Mouse (Mus musculus): Measurements from ENCODE around the gene E030030I06Rik.
"Not testable (repeated sequence)": the region's sequence is repeated elsewhere in the genome, so short reads cannot be mapped to it uniquely, and the experiment has no call there.

The E030030I06Rik gene

GRCm38 (mm10) chr10:22149073-22149690 lies at the start of gene E030030I06Rik:
TSS of gene E030030I06Rik (minus strand) at chr10:22149270.
- DNase-seq (ENCODE audit: low spot score in 2 of 2) = peak in 1 of 2 experiments; percentile 64

GRCm38 (mm10) chr10:22191035-22191434 lies 42.0 kb upstream of the E030030I06Rik start:
- DNase-seq (ENCODE audit: low spot score in 2 of 2) = not testable (repeated sequence)

GRCm38 (mm10) chr10:22176515-22176914 lies 27.4 kb upstream of the E030030I06Rik start:
- not testable (repeated sequence) for DNase-seq (ENCODE audit: low spot score in 2 of 2)

GRCm38 (mm10) chr10:22174190-22174487 lies 25.1 kb upstream of the E030030I06Rik start:
- DNase-seq (ENCODE audit: low spot score in 2 of 2) = not testable (repeated sequence)

- not testable (repeated sequence) for DNase-seq (ENCODE audit: low spot score in 2 of 2)
Measured at GRCm38 (mm10) chr10:22173335-22174189, 24.5 kb upstream of the E030030I06Rik start.

- not testable (repeated sequence) for DNase-seq (ENCODE audit: low spot score in 2 of 2)
Measured at GRCm38 (mm10) chr10:22172431-22173334, 23.6 kb upstream of the E030030I06Rik start.

- not testable (repeated sequence) for DNase-seq (ENCODE audit: low spot score in 2 of 2)
Measured at GRCm38 (mm10) chr10:22169116-22169515, 20.0 kb upstream of the E030030I06Rik start.

GRCm38 (mm10) chr10:22167061-22167460 lies 18.0 kb upstream of the E030030I06Rik start:
- not testable (repeated sequence) for DNase-seq (ENCODE audit: low spot score in 2 of 2)

GRCm38 (mm10) chr10:22166025-22166424 lies 17.0 kb upstream of the E030030I06Rik start:
- not testable (repeated sequence) for DNase-seq (ENCODE audit: low spot score in 2 of 2)

GRCm38 (mm10) chr10:22165328-22166003 lies 16.4 kb upstream of the E030030I06Rik start:
- DNase-seq (ENCODE audit: low spot score in 2 of 2) = not testable (repeated sequence)

GRCm38 (mm10) chr10:22163705-22164583 lies 14.9 kb upstream of the E030030I06Rik start:
- peak in 1 of 2 experiments; percentile 71 for DNase-seq (ENCODE audit: low spot score in 2 of 2)

GRCm38 (mm10) chr10:22163279-22163678 lies 14.2 kb upstream of the E030030I06Rik start:
- not testable (repeated sequence) for DNase-seq (ENCODE audit: low spot score in 2 of 2)

- no peak for DNase-seq (ENCODE audit: low spot score in 2 of 2)
Measured at GRCm38 (mm10) chr10:22159581-22160140, 10.6 kb upstream of the E030030I06Rik start.

GRCm38 (mm10) chr10:22159131-22159561 lies 10.1 kb upstream of the E030030I06Rik start:
- DNase-seq (ENCODE audit: low spot score in 2 of 2) = peak in 1 of 2 experiments; percentile 28

- DNase-seq (ENCODE audit: low spot score in 2 of 2) = peak; percentile 53 to 66
Measured at GRCm38 (mm10) chr10:22158310-22158999, 9.4 kb upstream of the E030030I06Rik start, which contains the start of the genes Raet1e and H60b. TSS of gene Raet1e (plus strand) at chr10:22158569. TSS of gene H60b (plus strand) at chr10:22158586.

- DNase-seq (ENCODE audit: low spot score in 2 of 2) = no peak
Measured at GRCm38 (mm10) chr10:22154871-22155799, 6.1 kb upstream of the E030030I06Rik start.

GRCm38 (mm10) chr10:22154127-22154526 lies 5.1 kb upstream of the E030030I06Rik start:
- peak in 1 of 2 experiments; percentile 43 for DNase-seq (ENCODE audit: low spot score in 2 of 2)
